Mouse (Mus musculus) spleen, postnatal 14 days (tissue): ENCODE results near the gene Irak2.

Source experiments
- DNase-seq, 2 experiments: peaks; one replicate each; pipeline ENCODE4 v3.0.0; 2021 to 2022; ENCODE audit warnings: low spot score in 2 of 2

The Irak2 gene

DNA sequence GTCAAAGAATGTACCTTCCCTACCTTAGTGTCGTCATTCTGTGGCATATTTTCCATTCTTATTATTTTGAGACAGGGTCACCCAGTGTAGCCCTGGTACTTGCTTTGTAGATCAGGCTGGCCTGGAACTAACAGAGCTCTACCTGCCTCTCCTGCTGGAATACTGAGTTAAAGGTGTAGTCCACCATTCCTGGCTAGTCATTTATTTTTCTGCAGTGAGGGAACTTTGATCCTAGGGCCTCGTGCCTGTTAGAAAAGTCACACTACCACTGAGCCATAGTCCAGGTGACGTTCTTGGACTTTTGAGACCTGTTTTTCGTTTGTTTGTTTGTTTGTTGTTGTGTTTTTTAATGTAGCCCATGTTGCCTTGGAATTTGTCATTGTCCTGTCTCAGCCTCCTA is 934 bp downstream of the Irak2 start:
- DNase-seq, result no peak

DNA sequence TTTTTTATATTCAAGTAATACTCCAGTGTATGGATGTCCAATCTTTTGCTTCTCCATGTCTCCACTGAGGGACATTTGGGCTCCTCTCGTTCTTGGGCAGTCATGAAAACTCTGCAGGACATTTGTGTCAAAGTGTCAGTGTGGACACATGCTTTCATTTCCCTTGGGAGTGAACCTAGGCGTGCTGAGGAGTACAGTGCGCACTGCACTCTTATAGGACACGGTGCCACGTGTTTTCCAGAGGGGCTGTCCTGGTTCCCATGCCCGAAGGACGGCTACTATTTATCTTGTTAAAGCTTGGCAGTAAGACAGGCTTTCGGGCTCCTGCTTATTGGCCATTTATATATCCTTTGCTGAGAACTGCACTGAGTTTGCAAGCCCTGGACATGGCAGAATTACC is 4.3 kb downstream of the Irak2 start:
- DNase-seq, result no peak

DNA sequence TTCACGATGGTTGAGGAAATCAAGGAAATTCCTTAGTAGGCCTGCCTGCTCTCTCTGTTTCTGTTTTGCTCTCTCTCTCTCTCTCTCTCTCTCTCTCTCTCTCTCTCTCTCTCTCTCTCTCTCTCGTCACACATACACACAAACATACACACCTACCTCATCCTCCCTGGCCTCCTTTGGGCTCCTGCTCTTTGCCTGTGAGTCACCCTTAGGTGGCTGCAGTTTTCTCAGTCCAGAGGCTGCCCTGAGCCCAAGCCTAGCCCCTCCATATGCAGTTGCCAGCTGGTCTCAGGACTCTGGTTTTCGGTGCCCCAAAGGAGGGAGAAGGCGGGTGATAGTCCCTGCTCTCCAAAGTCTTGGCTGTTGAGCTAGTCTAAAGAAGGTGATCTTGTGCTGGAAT is 4.8 kb downstream of the Irak2 start:
- DNase-seq, result no peak

DNA sequence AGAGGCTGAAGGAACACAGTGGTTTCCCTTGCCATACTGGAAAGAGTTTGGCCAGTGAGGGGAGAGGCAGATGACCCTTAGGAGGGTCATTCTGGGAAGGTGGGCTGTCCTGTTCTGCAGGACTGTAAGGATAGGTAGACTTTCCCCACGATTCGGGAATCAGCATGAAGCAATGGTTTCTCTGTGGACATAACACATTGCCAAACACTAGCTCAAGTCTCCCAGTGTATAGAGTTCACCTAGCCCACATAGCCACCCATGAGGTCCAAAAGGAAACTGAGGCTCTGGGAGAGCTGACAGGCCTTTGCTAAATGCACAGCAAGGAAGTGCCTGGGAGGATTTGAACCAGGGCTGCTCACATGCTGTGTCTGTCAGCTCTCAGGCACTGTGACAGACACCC is 5.7 kb downstream of the Irak2 start:
- DNase-seq, result no peak

DNA sequence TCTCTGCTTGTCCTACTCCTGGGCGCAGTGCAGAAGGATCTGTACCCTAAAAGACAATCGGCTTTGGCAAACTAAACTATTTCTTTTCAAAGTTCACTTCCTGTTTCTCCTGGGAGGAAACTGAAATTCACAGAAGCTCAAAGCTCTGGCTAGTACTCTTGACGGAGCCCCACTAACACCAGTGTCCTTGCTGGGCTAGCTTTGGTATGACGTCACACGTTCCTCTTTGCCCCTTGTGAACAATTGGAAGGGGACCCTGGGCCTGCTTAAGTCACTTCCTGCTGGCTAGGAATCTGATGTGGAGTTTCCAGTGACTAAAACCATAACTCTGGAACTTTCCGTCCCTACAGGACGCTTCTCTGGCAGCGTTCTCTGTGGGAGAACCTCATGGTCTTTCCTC is 6.5 kb downstream of the Irak2 start:
- no peak for DNase-seq

DNA sequence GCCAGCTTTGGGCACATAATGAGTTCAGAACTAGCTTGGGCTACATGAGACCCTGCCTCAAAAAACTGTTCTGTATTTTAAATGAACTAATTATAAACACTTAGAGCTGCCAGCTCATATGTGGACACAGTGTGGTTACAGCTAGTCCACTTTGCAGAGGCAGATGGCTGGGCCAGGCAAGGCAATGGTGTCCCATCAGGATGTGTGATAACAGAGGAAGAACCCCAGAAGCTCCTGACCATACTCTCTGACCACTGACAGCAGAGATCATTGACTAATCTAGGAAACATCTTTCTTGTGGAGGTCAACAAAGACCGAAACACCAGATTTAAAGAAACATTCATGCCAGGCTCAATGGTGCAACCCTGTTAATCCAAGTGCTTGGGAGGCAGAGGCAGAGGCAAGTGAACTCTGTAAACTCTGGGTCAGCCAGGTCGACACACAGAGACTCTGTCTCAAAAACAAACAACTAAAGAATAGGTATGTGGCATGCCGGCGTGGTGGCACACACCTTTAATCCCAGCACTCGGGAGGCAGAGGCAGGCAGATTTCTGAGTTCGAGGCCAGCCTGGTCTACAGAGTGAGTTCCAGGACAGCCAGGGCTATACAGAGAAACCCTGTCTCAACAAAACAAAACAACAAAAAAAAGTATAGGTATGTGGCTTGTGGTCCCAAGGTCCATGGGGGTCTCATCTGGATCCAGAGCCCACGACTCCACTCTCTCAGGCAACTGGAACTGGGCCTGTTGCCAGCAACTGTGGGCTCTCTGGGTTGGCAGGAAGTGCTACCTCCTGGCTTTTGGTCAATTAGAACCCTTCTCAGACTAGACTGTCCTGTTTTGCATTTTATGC is 11.3 kb downstream of the Irak2 start:
- DNase-seq, result no peak

DNA sequence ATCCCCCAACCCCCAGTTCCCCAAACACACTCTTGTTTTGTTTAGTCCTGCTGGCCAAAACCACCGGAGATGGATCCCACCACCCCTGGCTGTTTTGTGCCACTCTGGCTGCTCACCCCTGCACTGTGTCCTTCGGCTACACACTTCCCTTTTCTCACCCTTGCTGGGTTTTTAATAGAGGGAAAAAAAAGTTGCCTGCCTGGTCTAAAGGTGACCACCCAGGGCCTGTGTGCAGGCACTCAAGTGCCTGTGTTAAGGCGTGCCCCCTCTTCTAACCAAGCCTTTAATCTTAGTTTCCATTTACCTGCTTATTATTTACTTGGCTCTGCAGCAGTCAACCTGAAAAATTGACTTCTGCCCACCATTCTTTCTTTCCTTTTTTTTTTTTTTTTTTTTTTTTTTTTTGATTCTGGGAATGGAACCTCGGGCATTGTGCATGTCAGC is 12.0 kb downstream of the Irak2 start:
- DNase-seq, result no peak

DNA sequence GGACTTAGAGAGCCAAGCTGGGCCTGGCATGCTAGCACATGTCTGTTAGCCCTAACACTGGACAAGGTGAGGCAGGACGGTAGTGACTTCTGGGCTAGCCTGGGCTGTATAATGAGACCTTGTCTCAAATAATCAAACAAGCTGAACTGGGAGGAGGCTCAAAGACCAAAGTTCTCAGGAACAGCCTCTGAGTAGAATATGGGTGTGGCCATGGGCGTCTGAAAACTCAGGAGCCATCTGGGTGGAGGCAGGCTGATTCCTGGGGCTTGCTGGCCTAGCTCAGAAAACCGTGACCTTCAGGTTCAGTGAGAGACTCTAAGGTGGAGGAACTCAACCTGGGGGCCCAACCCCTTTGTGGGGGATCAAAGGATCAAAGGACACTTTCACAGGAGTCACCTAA is 13.4 kb downstream of the Irak2 start:
- DNase-seq, result no peak

DNA sequence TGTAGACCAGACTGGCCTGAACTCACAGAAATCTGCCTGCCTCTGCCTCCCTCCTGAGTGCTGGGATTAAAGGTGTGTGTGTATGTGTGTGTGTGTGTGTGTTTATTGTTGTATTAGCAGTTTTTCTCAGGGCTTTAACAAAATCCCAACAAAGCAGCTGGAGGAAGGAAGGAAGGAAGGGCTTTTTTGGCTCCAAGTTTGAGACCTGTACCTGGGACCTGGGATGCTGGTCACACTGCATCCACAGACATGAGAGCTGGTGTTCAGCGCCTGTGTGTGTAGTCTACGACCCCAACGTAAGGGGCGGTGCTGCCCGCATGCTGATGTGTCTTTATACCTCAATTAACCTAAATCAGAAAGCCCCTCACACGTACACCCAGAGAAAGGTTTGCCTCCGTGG is 15.3 kb downstream of the Irak2 start:
- no peak for DNase-seq

DNA sequence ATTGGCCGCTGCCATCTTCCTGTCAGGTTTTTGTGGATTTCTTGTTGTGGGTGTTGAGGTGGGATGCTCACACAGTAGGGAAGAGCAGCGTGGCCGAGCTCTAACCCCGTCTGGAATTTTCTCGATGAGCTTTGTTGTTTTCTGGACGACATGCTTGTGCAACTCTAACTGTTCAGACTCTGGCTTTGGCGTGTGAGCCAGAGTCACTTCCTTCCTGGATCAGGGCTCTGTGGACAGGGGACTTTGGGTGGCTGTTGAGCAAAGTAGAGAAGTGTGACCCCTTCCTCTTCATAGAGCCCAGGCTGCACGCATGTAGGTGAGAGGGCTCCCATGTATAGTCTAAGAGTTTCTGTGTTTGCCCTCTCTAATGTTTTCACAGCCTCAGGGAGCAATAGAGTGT is 15.8 kb downstream of the Irak2 start:
- no peak for DNase-seq

DNA sequence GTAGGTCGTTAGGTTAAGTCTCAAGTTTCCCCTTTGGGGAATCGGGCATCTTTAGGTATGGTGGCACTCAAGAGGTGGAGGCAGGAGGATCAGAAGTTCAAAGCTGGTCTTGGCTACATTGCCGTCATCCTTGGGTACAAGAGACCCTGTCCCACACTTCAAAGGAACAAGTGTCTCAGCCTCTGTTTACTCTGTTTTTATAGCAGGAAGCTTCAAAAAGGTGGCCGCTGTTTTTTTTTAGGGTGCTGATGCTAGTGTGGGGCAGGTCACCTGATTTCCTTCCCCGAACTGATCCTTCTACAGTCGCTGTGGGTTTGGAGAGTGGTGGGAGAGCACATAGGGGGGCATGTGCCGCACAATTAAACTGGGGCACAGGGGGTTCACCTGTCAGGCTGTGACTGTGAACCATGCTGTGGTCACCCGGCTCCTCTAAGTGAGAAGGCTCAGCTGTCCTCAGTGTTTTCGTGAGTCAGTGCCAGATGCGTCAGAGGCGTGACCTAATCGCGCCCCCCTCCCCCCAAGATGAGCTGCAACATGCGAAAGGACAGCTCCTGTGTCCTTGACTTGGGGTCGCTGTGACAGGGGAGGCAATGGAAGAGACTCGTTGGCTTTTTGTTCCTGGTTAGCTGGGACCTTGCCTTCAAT is 16.6 kb downstream of the Irak2 start:
- DNase-seq, result no peak

DNA sequence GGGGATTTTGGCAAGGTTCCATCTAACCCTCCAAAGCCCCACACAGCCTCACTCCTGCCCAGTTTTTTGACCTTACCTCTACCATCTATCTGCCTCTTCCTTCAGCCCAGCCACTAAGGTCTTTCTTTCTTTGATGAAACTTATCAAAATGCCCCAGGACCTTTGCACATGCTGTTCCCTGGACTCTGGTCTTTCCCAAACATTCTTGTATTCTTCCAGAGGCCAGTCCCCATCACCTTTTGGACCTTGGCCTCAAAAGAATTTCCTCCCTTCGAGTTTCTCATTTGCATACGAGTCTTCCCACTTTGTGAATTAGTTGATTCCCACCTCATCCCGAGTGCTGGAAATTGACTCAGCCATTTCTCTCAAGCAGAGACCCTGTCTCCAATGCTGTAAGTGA is 17.2 kb downstream of the Irak2 start:
- DNase-seq, result no peak

DNA sequence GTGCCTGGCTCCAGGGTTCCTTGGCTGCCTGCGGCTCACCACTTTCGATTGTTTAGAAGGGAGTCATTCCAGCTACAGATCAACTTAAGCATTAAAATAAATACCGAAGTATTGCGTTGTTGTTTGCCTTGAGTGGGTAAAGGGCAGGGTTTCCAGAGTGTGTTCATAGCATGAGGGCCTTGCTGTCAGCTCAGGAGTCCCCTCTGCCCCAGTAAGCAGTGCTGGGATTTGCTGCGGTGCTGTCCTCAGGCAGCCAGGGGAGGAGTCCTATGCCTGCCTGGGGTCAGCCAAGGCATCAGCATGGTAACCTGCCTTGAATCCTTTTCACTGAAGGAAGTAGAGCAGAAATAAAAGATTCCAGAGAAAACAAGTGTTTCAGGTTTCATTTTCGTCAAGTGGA is 18.6 kb downstream of the Irak2 start:
- DNase-seq, result no peak

DNA sequence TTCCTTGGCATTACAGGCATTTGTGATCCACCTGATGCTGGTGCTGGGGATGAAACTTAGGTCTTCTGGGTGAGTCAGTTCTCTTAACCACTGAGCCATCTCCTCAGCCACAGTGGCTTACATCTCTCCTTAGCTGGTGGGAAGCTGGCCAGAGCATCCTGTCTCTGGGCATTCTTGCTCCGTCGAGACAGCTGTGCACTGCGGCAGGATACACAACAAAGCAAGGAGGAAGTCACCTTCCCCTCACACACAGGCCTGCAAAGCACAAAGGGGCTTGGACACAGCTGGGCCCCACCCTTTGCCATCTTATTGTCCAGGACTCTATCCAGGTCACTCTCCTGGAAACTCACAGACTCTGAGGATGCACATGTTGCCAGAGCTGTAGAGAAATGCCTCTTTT is 20.0 kb downstream of the Irak2 start:
- DNase-seq, result no peak

DNA sequence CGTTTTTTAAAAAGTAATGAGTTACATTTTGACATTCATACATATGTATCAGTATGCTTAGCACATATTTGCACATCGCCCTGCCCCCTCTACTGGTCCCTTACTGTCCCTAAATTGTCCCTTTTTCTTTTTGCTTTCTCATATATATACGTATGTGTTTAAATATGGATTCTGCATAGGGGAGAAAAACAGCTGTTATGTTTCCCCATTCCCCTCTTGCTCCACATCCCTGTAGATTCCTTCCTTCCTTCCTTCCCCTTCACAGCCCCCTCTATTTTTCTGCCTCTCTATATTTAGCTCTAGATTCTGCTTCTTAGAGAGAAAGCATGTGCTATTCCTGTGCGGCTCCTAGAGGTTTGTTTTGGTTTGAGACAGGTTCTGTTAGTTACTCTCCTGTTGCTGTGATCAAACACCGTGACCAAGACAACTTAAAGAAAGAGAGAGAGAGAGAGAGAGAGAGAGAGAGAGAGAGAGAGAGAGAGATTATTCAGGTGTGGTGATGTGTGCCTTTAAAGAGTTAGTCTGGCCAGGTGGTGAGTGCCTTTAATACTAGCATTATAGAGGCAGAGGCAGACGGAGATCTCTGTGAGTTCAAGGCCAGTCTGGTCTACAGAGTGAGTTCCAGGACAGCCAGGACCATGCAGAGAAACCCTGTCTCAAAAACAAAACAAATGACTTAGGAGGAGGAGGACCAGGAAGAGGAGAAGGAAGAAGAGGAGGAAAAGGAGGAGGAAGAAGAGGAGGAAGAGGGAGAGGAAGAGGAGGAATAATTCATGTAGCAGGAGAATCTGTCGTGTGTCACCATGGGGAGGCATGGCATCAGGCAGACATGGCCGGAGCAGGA is 21.6 kb downstream of the Irak2 start:
- no peak for DNase-seq

DNA sequence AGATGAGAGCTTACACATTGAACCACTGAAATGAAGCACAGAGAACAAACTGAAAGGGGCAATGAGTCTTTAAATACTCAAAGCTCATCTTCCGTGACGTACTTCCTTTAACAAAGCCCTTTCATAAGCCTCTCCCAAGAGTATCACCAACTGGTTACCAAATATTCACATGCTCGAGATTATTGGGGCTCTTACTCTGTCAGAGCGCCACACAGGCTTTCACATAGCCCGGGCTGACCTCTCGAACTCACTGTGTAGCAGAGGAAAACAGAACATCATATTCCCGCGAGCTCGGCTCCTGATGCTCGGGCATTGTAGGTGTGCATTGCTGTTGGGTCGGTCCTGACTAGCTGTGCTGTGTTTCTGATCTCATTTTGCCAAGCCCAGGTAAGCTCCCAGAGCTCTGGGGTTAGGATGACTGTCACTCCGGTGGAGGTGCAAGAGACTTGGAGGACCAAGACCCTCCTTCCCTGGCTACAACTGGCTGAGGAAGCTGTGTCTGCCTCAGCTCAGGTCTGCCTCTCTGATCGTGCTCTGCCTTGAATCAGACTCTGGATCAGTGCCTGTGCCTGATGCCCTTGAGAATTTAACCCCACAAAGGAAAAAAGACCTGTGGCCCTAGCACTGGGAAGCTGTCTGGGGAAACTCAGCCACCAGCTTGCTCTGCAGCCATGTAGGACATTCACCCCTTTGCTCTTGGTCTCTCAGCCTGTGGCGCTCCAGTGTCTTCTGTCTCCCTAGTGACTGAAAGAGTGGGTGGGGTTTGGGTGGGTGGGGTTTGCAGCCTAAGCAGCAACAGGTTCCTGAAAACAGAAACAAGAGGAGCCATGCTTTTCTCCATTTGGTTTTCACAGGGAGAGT is 22.5 kb downstream of the Irak2 start:
- peak in 1 of 2 experiments; percentile 28 for DNase-seq

DNA sequence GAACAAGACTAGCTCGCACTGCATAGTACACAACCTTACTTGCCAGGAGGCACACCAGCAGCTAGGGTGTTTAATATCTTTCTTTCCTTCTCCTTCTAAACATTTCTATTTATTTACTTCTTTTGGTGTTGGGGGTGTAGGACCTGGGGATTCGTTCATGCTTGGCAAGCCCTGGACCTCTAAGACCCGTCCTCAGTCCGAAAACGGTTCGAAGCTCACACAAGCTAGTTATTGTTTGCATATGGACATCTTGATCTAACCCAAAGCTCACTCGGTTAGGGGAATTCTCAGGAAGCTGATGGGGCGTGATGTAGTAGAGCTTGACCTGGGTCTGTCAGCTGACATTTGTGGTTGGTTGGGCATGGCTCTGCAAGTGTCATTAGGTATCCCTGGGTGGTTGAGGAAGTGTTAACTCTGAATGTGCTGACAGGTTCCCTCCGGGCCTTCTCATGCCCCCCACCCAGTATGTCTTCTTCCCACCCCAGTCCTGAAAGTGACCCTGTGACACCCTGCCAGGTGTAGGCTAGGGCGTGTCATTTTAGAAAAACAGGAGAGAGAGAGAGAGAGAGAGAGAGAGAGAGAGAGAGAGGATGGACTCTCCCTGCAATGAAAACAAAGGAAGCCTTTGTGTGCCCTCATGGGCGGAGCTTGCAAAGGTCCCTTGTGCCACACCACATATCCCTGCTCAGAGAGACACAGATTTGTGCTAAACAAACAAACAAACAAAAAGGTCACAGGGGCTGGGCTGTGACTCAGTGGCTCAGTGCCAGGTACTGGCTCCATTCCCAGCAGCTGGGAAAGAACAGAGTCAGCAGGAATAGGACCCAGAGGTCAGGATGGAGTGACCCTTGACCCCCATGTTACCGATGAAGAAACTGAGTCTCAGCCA is 23.3 kb downstream of the Irak2 start:
- peak; percentile 25 to 50 for DNase-seq

DNA sequence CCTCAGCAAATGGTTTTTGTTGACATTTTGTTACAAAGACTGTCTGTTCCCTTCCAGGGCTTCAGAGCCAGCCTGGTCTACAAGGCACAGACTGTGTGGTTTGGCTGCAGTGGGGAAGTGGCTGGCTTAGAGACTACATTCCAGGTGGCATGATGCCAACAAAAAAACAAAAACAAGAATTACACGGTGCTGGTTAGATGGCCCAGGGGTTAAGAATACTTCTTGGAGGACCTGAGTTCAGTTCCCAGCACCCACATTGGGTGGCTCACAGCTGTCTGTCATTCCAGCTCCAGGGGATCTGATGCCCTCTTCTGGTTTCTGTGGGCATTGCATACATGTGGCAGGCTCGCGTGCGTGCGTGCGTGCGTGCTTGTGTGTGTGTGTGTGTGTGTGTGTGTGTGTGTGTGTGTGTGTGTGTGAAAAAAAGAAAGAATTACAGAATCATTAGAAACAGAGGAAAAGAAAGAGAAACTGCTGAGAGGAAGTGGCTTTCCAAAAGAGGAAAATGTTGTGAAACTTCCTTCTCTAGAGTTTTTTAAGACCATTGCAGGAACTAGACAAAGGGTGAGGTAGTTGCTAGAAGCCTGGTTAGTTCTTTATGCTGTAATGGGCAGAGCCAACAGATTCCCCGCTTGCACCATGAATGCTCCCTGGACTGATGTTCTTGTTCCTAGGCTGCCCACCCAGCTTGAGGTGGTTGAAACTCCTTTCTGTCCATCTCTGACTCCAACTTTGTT is 24.9 kb downstream of the Irak2 start:
- peak in 1 of 2 experiments; percentile 35 for DNase-seq

DNA sequence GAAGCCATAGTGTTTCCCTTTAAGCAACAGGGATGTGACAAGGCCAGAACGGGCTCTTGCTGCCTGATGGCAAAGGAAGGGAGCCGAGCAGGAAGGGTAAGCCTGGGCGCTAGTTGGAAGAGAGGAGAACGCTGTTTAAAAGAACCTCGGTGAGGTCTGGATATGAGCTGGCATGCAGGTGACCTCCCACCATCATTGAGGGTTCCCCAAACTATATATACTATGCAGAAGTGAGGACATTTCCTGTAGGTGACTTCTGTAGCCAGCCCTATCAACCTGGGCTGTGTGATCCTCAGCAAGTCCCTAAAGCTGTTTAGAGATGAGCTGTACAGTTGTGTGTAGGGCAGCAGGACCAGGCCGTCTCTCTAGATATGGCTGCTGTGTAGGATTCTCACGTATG is 26.0 kb downstream of the Irak2 start:
- DNase-seq, result no peak

DNA sequence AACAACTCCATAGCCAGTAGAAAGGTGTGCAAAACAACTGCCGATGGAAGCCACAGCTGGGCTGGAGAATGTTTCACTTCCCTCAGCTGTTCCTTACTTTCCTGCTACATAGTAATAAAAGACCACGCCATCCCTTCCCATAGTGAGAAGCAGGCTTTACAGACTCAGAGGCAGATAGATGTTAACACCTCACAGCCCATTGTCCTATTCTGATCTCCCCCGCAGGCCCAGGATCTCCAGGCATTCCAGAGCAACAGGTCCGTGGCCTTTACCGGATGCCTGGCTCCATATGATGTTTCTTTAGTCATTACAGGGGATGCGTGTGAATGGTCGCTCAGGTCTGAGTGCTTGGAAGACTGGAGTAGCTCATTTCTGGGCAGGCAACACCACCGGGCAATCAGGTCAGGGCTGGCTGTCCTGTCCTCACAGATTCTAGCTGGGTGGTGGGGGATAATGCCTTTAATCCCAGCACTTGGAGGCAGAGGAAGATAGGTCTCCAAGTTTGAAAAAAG is 29.4 kb downstream of the Irak2 start:
- no peak for DNase-seq
